Mouse (Mus musculus) CD4-positive helper T cell, adult 2 months (primary cell): ENCODE results near the gene Cmtm5.

Experiments used
- DNase-seq: peaks from one replicate; pipeline ENCODE4 v3.0.0-alpha.2; 2012; ENCODE audit warnings: low read depth, missing footprints, low spot score

Gene Cmtm5

DNA sequence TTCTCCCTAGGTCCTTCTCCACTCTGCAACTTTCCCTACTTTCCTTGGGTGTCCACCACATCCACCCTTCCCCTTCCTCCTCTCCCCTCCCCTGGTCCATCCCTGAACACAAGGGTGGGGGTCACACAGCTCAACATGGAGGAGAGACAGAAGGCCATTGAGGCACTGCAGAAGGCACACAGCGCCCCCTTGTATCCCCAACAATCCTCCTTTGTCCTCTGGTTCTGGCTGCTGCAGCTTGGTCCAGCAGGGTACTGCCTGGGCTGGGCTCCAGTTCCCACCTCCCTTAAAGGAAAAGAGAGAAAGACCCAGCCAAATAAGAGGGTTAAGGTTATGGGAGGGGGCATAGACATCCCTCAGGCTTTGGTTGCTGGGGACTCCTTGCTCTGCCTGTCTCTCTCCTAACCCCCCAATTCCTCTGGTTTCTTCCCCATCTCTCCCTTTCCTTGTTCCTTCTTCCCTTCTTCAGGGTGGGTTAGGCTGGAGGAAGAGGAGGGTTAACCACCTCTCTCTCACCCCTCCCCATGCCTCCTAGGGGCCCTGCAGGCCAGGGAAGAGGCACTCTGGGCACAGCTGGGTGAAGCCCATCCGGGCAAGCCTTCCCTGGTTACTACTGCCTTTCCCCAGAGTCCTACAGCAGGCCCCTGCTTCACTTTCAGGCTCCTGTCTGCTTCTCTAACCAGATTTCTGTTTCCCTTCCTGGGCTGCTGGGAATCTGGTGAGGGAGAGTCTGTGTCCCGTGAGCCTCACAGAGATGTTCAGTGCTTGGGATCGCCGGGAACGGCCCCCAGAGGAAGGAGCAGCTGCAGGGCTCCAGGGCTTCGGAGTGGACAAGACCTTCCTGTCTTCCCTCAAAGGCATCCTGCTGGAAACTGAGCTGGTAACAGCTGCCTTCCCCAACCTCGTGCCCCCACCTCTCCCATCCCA is at the start of gene Cmtm5:
Cmtm5 (plus strand) TSS at position 358 of the 927 bp plus-strand sequence.
- no peak for DNase-seq

DNA sequence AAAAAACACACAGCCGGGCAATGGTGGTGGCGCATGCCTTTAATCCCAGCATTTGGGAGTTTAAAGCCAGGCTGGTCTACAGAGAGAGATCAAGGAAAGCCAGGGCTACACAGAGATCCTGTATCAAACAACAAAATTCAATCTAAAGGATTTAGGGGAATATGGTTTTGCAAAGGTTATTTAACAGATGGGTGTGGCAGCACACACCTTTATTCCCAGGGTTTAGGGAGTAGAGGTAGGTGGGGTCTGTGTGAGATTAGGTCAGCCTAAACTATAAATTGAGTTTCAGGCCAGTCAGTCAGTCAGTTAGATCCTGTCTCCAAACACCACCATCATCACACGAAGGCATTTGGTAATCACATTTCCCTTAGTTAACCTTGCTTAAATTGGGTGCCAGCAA is 43.9 kb upstream of the Cmtm5 start, which contains the start of gene Pabpn1:
Pabpn1 (plus strand) TSS at position 301 of the 400 bp plus-strand sequence.
- DNase-seq = no peak

DNA sequence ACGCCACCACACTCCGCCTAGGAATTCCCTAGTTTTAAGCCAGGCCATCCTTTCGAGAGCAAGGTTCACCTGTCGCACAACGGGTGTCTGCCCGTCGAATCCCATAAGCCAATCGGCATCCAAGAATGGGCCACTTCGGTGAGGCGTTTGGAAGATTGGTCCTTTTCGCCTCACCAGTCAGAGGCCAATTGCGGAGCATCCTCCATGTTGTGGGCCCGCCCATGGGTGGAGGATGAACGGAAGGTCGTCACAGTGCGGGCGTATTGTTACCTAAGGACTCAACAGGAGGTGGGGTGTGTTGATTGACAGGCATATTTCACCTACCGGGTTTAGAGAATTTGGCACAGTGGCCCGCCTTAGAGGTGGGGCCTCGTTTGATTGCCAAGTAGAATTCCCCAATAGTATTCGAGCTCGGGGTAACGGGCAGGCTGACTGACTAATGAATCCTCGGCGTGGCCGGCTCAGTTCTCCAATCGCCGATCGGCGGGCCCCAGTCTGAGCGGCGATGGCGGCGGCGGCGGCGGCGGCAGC is 42.3 kb upstream of the Cmtm5 start:
- DNase-seq = peak; percentile 100

- DNase-seq = no peak
Observed at GRCm38 (mm10) chr14:54894296-54895151, 41.5 kb upstream of the Cmtm5 start.

DNA sequence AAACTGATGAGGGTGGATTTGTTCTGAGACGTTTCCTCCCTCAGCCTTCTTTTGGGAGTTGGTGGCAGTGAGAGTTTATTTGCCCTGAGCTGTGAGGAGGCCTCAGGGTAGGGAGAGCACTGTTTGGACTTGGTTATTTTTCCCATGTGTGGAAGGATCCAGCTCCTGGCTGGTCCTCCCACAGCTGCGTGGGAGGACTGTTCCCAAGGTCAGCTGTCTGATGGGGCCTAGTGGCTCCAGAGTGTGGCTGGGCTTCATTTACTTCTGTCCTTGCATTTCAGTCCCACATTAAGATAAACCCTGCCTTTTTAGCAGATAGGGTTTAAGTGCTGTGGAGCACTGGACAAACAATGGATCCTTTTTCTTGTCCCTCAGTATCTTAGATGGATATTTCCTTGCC is 38.6 kb upstream of the Cmtm5 start:
- no peak for DNase-seq

DNA sequence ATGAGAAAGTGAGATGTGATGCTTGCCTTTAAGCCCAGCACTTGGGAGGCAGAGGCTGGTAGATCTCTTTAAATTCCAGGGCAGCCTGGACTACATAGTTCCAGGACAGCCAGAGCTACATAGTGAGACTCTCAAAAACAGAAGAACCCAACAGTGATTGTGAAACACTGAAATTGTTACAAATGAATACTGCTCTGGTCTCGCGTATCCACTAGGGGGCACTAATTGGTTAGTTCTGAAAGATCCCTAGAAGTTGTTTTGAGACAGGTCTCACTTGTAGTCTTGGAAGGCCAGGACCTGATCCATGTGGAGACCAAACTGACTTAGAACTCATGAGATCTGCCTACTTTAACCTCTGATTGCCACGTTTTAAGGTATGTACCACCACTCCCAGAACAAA is 35.7 kb upstream of the Cmtm5 start:
- peak; percentile 65 for DNase-seq

DNA sequence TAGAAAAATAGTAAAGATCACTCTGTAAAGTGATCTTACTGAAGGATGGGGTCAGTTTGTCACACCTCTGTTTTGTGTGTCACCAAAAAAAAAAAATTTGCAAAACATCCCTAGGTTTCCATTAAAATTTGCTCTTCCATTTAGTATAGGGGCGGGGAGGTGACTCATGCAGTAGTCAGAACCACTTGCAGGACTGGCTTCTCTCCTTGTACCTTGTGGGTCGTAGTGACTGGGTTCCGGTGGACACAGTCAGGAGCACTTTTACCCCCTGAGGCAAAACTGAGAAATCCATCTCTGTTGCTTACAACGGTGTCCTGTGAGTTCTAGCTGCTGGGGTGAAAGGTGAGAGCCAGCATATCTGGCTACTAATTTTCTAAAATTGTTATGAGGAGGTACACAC is 32.4 kb upstream of the Cmtm5 start:
- no peak for DNase-seq

- DNase-seq = no peak
Observed at GRCm38 (mm10) chr14:54908682-54909081, 27.4 kb upstream of the Cmtm5 start.

GRCm38 (mm10) chr14:54912109-54912850 is 23.8 kb upstream of the Cmtm5 start:
- DNase-seq = no peak

GRCm38 (mm10) chr14:54912886-54913285 is 23.2 kb upstream of the Cmtm5 start, which contains the start of gene Slc22a17:
Gene Slc22a17 (minus strand): TSS chr14:54913132.
- peak; percentile 44 for DNase-seq

GRCm38 (mm10) chr14:54913343-54913742 is 22.7 kb upstream of the Cmtm5 start:
- no peak for DNase-seq

GRCm38 (mm10) chr14:54920076-54920685 is 15.9 kb upstream of the Cmtm5 start:
- no peak for DNase-seq

DNA sequence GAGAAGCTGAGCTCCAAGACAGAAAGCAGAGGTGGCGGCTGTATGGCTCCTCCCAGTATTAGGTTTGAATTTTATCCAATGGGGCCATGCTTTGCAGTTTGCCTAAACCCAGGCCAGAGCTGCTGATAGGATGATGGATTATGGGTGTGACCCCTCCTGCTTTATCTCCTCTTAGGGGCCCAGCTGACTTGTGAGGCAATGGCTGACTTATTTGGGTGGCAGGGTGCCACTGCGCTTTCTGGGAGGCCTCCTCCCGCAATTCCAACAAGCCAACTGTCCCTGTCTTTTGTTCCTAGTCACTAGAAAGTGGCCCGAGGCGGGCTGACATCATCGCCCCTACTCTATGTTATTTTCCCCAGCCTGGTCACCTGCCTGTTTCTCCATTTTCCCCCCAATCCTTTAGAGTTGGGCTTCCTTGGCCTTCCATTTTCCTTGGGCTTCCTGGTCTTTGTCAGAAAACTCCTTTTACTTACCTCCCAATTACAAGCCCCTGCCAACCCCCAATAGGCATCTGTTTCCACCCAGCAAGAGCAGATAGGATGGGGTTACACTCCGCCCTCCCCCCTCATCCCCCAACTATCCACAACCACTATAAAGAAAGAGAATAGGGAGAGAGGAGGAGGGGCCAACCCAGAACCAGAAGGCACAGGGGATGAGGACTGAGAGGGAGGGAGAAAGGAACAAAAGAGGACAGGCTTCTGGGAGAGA is 11.3 kb upstream of the Cmtm5 start:
- DNase-seq = no peak

DNA sequence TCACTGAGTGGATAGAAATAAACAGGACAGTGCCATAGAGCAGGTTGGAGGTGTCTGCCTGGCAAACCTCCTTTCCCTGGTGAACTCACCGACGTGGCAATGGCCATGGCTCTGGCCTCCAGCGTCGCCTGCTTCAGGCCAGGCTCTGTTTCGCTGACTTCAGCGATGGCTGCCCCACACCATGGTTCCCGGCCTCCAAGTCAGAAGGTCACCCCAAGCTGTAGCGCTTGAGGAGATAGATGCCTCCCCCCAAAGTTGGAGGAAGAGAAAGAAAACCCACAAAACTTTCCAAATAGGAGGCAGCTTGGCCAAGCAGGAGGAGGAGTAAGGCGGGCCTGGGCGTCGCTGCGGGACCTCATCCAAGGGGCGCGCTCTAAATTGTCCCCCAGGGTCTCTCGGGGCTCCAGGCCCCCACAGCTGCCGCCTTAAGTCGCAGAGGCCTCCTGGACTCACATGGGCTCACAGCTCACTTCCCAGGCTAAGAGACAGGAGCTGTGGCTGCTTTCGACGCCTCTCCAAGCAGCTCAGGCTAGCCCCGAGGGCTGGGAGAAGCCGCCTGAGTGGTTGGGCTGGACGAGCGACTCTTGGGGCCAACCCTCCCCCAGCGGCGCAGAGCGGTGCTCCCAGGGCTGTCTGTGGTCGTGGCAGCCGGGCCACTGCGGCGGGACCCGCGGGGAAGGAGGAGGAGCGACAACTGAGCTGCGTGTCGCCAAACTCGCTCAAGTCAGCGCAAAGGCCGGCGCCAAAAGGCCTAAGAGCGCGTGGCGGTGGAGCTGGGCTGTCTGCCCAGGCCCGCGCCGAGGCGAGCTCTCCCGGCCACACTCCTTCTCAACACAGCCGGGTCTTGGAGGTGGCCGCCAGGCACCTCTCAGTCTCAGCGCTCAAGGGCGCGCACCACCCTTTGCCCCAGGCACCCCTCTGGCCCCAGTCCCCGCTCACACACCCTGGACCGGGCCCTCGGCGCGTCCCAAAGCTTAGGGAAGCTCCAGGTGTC is 10.4 kb upstream of the Cmtm5 start, which contains the start of gene Efs:
Efs (minus strand) TSS at position 778 of the 994 bp plus-strand sequence.
- no peak for DNase-seq

- no peak for DNase-seq
Observed at GRCm38 (mm10) chr14:54926401-54927158, 9.5 kb upstream of the Cmtm5 start.

DNA sequence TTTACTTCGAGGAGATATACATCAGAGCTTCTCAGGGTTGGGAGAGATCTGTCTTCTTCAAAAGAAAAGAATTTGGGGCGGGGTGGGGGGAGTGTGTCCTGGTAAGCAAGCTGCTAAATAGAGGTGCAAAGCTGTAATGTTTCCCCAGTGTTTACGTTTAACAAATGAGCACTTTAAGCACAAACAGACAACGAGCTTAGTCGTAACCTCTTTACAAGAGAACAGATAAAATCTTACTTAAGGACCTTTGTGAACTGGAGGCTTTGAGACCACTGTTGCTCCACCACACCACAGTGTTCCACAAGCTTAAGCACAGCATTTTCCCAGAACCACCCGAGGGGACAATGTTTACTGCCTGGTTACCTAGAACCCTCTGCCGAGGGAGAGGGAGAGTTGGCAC is 8.8 kb upstream of the Cmtm5 start:
- DNase-seq = no peak

DNA sequence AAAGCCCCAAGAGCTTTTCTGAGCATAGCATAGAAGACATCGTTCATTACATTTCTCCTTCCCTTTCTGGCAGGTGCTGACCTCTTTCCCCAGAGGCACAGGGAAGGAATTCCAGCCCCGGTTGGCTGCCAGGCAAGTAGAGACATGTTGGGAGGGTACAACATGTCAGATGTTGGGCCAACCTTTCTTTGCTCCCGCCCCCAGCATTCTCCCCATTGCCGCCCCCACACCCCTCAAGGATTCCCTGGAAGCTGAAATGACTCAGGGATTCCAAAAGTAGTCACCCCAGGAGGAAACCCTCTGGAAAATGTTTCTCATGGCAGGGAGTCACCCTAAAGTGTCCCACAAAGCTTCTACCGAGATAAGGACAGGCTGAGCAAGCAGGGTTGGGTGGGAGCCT is 6.3 kb upstream of the Cmtm5 start:
- DNase-seq = no peak

- no peak for DNase-seq
Observed at GRCm38 (mm10) chr14:54930431-54930830, 5.6 kb upstream of the Cmtm5 start.
